Mouse (Mus musculus) spleen, adult 18-20 months (tissue): ENCODE data around the gene Gm10972.
"Not testable (repeated sequence)": the region's sequence is repeated elsewhere in the genome, so short reads cannot be mapped to it uniquely, and the experiment has no call there.

Source experiments
- DNase-seq, 2 experiments: peaks; one replicate each; pipeline ENCODE4 v3.0.0; 2022; ENCODE audit warnings: mixed read lengths in 2 of 2

The Gm10972 gene

GRCm38 (mm10) chr3:94642495-94643162 lies at the start of gene Gm10972:
Gene Gm10972, plus strand, starts transcription at chr3:94643112.
- not testable (repeated sequence) for DNase-seq

GRCm38 (mm10) chr3:94595871-94596287 lies 47.0 kb upstream of the Gm10972 start:
- DNase-seq: no peak

GRCm38 (mm10) chr3:94597224-94597779 lies 45.6 kb upstream of the Gm10972 start:
- DNase-seq: no peak

GRCm38 (mm10) chr3:94601959-94602358 lies 41.0 kb upstream of the Gm10972 start:
- peak in 1 of 2 experiments; percentile 56 for DNase-seq

GRCm38 (mm10) chr3:94609621-94610020 lies 33.3 kb upstream of the Gm10972 start:
- no peak for DNase-seq

- no peak for DNase-seq
Observed at GRCm38 (mm10) chr3:94610581-94610980, 32.3 kb upstream of the Gm10972 start.

GRCm38 (mm10) chr3:94611343-94611742 lies 31.6 kb upstream of the Gm10972 start:
- no peak for DNase-seq

- no peak for DNase-seq
Observed at GRCm38 (mm10) chr3:94611834-94612233, 31.1 kb upstream of the Gm10972 start.

- no peak for DNase-seq
Observed at GRCm38 (mm10) chr3:94612274-94612673, 30.6 kb upstream of the Gm10972 start.

- DNase-seq: no peak
Observed at GRCm38 (mm10) chr3:94613258-94613878, 29.5 kb upstream of the Gm10972 start.

GRCm38 (mm10) chr3:94616717-94617116 lies 26.2 kb upstream of the Gm10972 start:
- peak in 1 of 2 experiments; percentile 48 for DNase-seq

- no peak for DNase-seq
Observed at GRCm38 (mm10) chr3:94621740-94622507, 21.0 kb upstream of the Gm10972 start.

GRCm38 (mm10) chr3:94622550-94622949 lies 20.4 kb upstream of the Gm10972 start:
- DNase-seq: no peak

- no peak for DNase-seq
Observed at GRCm38 (mm10) chr3:94624281-94624680, 18.6 kb upstream of the Gm10972 start.

- DNase-seq: no peak
Observed at GRCm38 (mm10) chr3:94628712-94629111, 14.2 kb upstream of the Gm10972 start.

- DNase-seq: no peak
Observed at GRCm38 (mm10) chr3:94629876-94630275, 13.0 kb upstream of the Gm10972 start.

- DNase-seq: no peak
Observed at GRCm38 (mm10) chr3:94648755-94649590, 6.1 kb downstream of the Gm10972 start.

- no peak for DNase-seq
Observed at GRCm38 (mm10) chr3:94650409-94650808, 7.5 kb downstream of the Gm10972 start.

- DNase-seq: not testable (repeated sequence)
Observed at GRCm38 (mm10) chr3:94653967-94654366, 11.1 kb downstream of the Gm10972 start.

- not testable (repeated sequence) for DNase-seq
Observed at GRCm38 (mm10) chr3:94657852-94658739, 15.2 kb downstream of the Gm10972 start.

- DNase-seq: peak; percentile 80 to 82
Observed at GRCm38 (mm10) chr3:94658740-94659095, 15.8 kb downstream of the Gm10972 start, which contains the start of gene Tuft1. Gene Tuft1, minus strand, starts transcription at chr3:94658872.
